Mouse (Mus musculus) adrenal gland, adult 18-20 months (tissue): ENCODE measurements at regions not wholly inside any gene's neighbourhood (a gene's known extent, or its start where the extent isn't known, plus 50 kb on each side); places are given as distances from the start of the nearest gene placed in this dataset.

ENCODE experiments used
- DNase-seq, 2 experiments: peaks; one replicate each; pipeline ENCODE4 v3.0.0; 2021 to 2022; ENCODE audit warnings: low spot score in 2 of 2

DNA sequence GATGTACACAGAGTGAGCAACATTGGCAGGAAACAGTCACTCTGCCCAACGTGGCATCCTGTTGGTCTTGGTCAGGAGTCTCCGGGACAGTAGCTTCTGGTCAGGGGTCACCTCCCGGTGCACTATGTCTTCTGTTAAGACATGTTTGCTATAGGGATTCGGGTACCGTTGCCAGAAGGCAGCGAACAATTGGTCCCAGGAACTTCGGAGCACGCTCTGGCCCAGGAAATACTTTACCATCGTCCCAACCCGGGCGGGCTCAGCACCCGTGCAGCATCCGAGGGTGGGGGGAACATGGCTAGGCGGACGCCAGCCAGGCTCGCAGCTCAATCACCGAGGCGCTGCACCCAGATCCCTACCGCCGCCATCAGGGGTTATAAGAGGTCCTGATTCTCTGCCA is 80.6 kb upstream of the Adam23 start:
- DNase-seq, result no peak

DNA sequence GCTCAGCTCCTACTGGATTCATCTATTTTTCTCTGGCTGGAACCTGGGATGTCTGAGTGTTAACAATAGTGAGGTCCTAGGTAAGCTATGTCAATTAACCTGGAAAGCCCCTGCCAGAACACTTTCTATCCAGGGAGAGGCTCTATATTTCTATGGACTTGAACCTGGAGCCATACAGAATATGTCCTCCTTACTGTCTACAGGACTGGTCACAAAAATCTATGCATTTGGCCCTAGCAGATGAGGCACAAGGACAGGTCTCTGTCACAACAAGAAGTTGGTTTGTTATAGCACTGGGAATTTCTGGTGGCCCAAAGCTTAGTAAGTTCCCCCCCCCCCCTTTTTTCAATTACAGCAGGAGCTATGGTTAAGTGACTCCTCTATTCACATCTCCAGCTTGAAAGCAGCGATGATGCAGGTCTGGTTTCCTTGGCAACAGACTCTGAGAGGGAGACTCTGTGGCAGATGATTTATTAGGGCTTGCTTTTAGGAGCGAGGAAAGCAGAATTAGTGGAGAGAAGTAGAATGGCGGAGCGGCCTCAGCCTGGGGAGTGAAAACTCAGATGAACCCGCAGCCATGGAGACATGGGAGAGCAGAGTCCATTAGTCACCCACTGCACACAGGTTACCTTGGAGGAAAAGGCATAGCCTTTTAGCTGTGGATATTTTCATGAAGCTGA is 77.9 kb upstream of the Adam23 start:
- DNase-seq, result no peak

- DNase-seq, result no peak
Observed at GRCm38 (mm10) chr1:63368921-63369320, 76.8 kb upstream of the Adam23 start.

GRCm38 (mm10) chr1:63369561-63369960 is 76.1 kb upstream of the Adam23 start:
- DNase-seq, result no peak

DNA sequence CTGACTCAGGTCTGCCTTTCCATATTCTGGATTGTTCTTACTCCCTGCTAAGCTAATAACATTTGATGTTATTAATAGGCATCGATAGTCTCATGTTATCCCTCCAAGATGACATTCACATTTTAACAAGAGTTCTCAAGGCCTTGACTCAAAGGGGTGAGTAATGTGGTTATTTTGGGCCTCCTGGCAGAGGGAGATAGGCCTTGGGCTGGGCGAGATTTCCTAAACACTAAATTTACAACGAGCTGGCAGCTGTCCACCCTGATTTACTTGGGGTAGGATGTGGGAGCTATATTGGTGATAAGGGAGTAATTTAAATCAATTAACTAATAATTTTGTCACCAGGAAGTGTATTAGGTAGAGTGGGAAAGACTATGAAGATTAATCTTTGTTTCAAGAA is 62.6 kb upstream of the Adam23 start:
- peak; percentile 25 to 57 for DNase-seq

DNA sequence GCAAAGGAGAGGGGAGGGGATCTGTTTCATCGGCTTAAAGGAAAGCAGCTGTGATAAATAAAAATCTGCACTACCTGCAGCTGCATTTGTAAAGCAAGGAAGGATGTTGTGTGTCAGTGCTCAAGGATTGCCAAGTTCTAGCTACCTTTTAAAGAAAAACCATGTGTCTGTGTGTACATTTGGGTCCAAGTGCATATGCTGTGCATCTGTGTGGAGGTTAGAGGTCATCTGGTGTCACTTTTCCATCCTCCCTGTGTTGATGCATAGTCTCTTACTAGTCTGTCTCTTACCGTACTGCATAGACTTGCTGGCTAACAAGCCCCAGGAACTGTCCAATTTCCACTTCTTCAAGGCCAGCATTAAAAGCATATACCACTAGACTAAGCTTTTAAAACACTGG is 60.6 kb upstream of the Adam23 start:
- DNase-seq, result no peak

GRCm38 (mm10) chr1:63395427-63395826 is 50.3 kb upstream of the Adam23 start:
- DNase-seq, result no peak
